Mouse (Mus musculus) skeletal muscle tissue, adult 2 months (tissue): Measurements from ENCODE around the gene G530012D18Rik.
"Not testable (repeated sequence)": the region's sequence is repeated elsewhere in the genome, so short reads cannot be mapped to it uniquely, and the experiment has no call there.

ENCODE experiments used
- DNase-seq: peaks from one replicate; pipeline ENCODE4 v3.0.0-alpha.2; 2012; ENCODE audit warnings: low read depth, low spot score

G530012D18Rik gene

GRCm38 (mm10) chr1:85615819-85616218 is 40.3 kb downstream of the G530012D18Rik start:
- not testable (repeated sequence) for DNase-seq

GRCm38 (mm10) chr1:85617161-85617560 is 41.7 kb downstream of the G530012D18Rik start:
- not testable (repeated sequence) for DNase-seq

DNA sequence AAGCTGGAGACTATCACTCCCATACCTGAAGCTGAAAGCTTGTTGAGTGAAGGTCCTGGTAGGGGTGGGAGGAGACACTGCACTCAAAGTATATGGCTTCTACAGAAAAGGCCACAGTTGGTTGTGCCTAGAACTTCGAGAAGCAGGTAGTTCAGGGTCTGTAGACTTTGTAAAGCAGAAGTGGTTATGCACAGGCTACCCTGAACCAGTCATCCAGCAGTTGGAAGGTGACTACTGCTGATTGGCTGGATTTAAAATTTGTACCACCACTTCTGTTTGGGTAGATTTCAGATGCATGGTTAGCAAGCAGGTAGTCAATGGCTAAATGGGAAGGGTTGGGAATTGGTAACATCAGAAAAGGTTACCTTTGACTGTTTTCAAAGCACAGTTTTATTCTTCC is 43.2 kb downstream of the G530012D18Rik start:
- DNase-seq: not testable (repeated sequence)
